Mouse (Mus musculus): Measurements from ENCODE around the gene Olfr1228. TPM values are rescaled to one million over a fixed set of nuclear protein-coding genes. Genes with fewer than 3 reads are reported as not detected.

The Olfr1228 gene
- polyA plus RNA-seq (2016; fragmentation: Nextera tagmentation; extraction: Ambion mirVana) = not detected in 2 replicates

DNA sequence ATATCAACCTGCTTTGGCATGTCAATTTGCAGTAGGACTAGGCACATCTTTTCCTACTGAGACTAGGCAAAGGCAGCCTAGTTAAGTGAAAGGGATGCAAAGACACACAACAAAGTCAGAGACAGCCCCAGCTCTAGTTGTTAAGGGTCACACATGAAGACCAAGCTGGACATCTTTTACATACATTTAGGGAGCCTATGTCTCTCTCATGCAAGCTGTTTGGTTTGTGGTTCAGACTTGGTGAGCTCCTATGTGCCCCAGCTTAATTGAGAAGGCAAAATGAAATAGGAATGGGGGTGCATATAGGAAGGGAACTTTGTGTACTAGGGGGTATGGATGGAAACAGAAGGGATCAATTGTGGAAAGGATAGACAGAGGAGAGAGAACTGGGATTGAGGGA lies at the start of gene Olfr1228:
Gene Olfr1228 (minus strand): TSS at position 101 of the 400 bp plus-strand sequence.
- DNase-seq (ENCODE audit: low spot score) = no peak
- H3K4me1 ChIP-seq = no peaks in the 10 kb centered on the region
- H3K4me3 ChIP-seq = no peak within 1 kb of the TSS
- H3K36me3 ChIP-seq = no peaks in the 10 kb centered on the region
- H3K9me3 ChIP-seq = no peaks in the 10 kb centered on the region
- H3K27me3 ChIP-seq (ENCODE audit: insufficient read depth, poor library complexity, severe bottlenecking) = no peaks in the 10 kb centered on the region
- H3K27ac ChIP-seq = no peak within 1 kb of the TSS

GRCm38 (mm10) chr2:89297168-89297567 lies 43.3 kb upstream of the Olfr1228 start, which contains the start of gene Olfr1230:
TSS of gene Olfr1230 (minus strand) at chr2:89297268.
- no peak within 1 kb of the TSS for H3K27ac ChIP-seq
- WGBS = 81% methylated on average over 1 of the region's 1 CpGs
- no peak for DNase-seq (ENCODE audit: low spot score)
- H3K4me3 ChIP-seq = no peak within 1 kb of the TSS
- H3K9me3 ChIP-seq = no peaks in the 10 kb centered on the region
- H3K36me3 ChIP-seq = no peaks in the 10 kb centered on the region
- no peaks in the 10 kb centered on the region for H3K27me3 ChIP-seq (ENCODE audit: insufficient read depth, poor library complexity, severe bottlenecking)
- no peaks in the 10 kb centered on the region for H3K4me1 ChIP-seq

GRCm38 (mm10) chr2:89287914-89288313 lies 34.1 kb upstream of the Olfr1228 start, which contains the start of gene Olfr1229:
TSS of gene Olfr1229 (minus strand) at chr2:89288014.
- no peaks in the 10 kb centered on the region for H3K27me3 ChIP-seq (ENCODE audit: insufficient read depth, poor library complexity, severe bottlenecking)
- H3K27ac ChIP-seq = no peak within 1 kb of the TSS
- H3K4me3 ChIP-seq = no peak within 1 kb of the TSS
- no peaks in the 10 kb centered on the region for H3K9me3 ChIP-seq
- no peaks in the 10 kb centered on the region for H3K36me3 ChIP-seq
- no peak for DNase-seq (ENCODE audit: low spot score)
- H3K4me1 ChIP-seq = no peaks in the 10 kb centered on the region
- 76% methylated on average over 2 of the region's 2 CpGs for WGBS

GRCm38 (mm10) chr2:89199948-89200347 lies 53.9 kb downstream of the Olfr1228 start, which contains the start of gene Olfr1226:
TSS of gene Olfr1226 (minus strand) at chr2:89200048.
- no peaks in the 10 kb centered on the region for H3K27me3 ChIP-seq (ENCODE audit: insufficient read depth, poor library complexity, severe bottlenecking)
- H3K27ac ChIP-seq = no peak within 1 kb of the TSS
- 60% methylated on average over 2 of the region's 2 CpGs for WGBS
- no peak for DNase-seq (ENCODE audit: low spot score)
- no peaks in the 10 kb centered on the region for H3K4me1 ChIP-seq
- no peak within 1 kb of the TSS for H3K4me3 ChIP-seq
- no peaks in the 10 kb centered on the region for H3K9me3 ChIP-seq
- H3K36me3 ChIP-seq = no peaks in the 10 kb centered on the region

Other genes with a start within 250 kb of the Olfr1228 start
- not detected in 2 replicates for gene Olfr1215, start 247.1 kb downstream of the Olfr1228 start, polyA plus RNA-seq (2016; fragmentation: Nextera tagmentation; extraction: Ambion mirVana)
- not detected in 2 replicates for gene Olfr1216, start 235.7 kb downstream of the Olfr1228 start, polyA plus RNA-seq (2016; fragmentation: Nextera tagmentation; extraction: Ambion mirVana)
- not detected in 2 replicates for gene Olfr1217, start 222.0 kb downstream of the Olfr1228 start, polyA plus RNA-seq (2016; fragmentation: Nextera tagmentation; extraction: Ambion mirVana)
- not detected in 2 replicates for gene Olfr1218, start 192.9 kb downstream of the Olfr1228 start, polyA plus RNA-seq (2016; fragmentation: Nextera tagmentation; extraction: Ambion mirVana)
- gene Olfr1219, start 170.5 kb downstream of the Olfr1228 start, polyA plus RNA-seq (2016; fragmentation: Nextera tagmentation; extraction: Ambion mirVana) = not detected in 2 replicates
- gene Olfr1220, start 147.2 kb downstream of the Olfr1228 start, polyA plus RNA-seq (2016; fragmentation: Nextera tagmentation; extraction: Ambion mirVana) = not detected in 2 replicates
- gene Olfr1221, start 136.8 kb downstream of the Olfr1228 start, polyA plus RNA-seq (2016; fragmentation: Nextera tagmentation; extraction: Ambion mirVana) = not detected in 2 replicates
- gene Olfr1222, start 121.0 kb downstream of the Olfr1228 start, polyA plus RNA-seq (2016; fragmentation: Nextera tagmentation; extraction: Ambion mirVana) = not detected in 2 replicates
- gene Olfr1223, start 102.5 kb downstream of the Olfr1228 start, polyA plus RNA-seq (2016; fragmentation: Nextera tagmentation; extraction: Ambion mirVana) = not detected in 2 replicates
- not detected in 2 replicates for gene Olfr1224-ps1, start 90.0 kb downstream of the Olfr1228 start, polyA plus RNA-seq (2016; fragmentation: Nextera tagmentation; extraction: Ambion mirVana)
- not detected in 2 replicates for gene Olfr1225, start 79.4 kb downstream of the Olfr1228 start, polyA plus RNA-seq (2016; fragmentation: Nextera tagmentation; extraction: Ambion mirVana)
- not detected in 2 replicates for gene Olfr1226, start 54.0 kb downstream of the Olfr1228 start, polyA plus RNA-seq (2016; fragmentation: Nextera tagmentation; extraction: Ambion mirVana)
- gene Olfr1229, start 34.0 kb upstream of the Olfr1228 start, polyA plus RNA-seq (2016; fragmentation: Nextera tagmentation; extraction: Ambion mirVana) = not detected in 2 replicates
- gene Olfr1230, start 43.2 kb upstream of the Olfr1228 start, polyA plus RNA-seq (2016; fragmentation: Nextera tagmentation; extraction: Ambion mirVana) = not detected in 2 replicates
- gene Olfr1231, start 53.0 kb upstream of the Olfr1228 start, polyA plus RNA-seq (2016; fragmentation: Nextera tagmentation; extraction: Ambion mirVana) = not detected in 2 replicates
- not detected in 2 replicates for gene Olfr1232, start 75.6 kb upstream of the Olfr1228 start, polyA plus RNA-seq (2016; fragmentation: Nextera tagmentation; extraction: Ambion mirVana)
- gene Olfr1233, start 88.3 kb upstream of the Olfr1228 start, polyA plus RNA-seq (2016; fragmentation: Nextera tagmentation; extraction: Ambion mirVana) = not detected in 2 replicates
- not detected in 2 replicates for gene Olfr1234, start 110.8 kb upstream of the Olfr1228 start, polyA plus RNA-seq (2016; fragmentation: Nextera tagmentation; extraction: Ambion mirVana)
- not detected in 2 replicates for gene Olfr1238, start 155.6 kb upstream of the Olfr1228 start, polyA plus RNA-seq (2016; fragmentation: Nextera tagmentation; extraction: Ambion mirVana)
- gene Olfr1239, start 166.3 kb upstream of the Olfr1228 start, polyA plus RNA-seq (2016; fragmentation: Nextera tagmentation; extraction: Ambion mirVana) = not detected in 2 replicates
- gene Olfr1240, start 188.9 kb upstream of the Olfr1228 start, polyA plus RNA-seq (2016; fragmentation: Nextera tagmentation; extraction: Ambion mirVana) = not detected in 2 replicates
- gene Olfr1241, start 233.1 kb upstream of the Olfr1228 start, polyA plus RNA-seq (2016; fragmentation: Nextera tagmentation; extraction: Ambion mirVana) = not detected in 2 replicates
- not detected in 2 replicates for gene Olfr1242, start 244.3 kb upstream of the Olfr1228 start, polyA plus RNA-seq (2016; fragmentation: Nextera tagmentation; extraction: Ambion mirVana)